Mouse (Mus musculus) kidney, adult 2 months (tissue): ENCODE results near the gene Myl7.

ENCODE experiments used
- CTCF ChIP-seq: fragments of 200-500 bp; conservative IDR thresholded peaks from 2 replicates; pipeline ENCODE4 v1.5.1; 2011; ENCODE audit warnings: low read depth, mild to moderate bottlenecking, control low read depth, low read length, moderate library complexity, mixed read lengths; ENCODE audit not compliant: insufficient read depth, insufficient read length
- POLR2A ChIP-seq: fragments of 200-500 bp; IDR thresholded peaks from one replicate; pipeline ENCODE4 v1.6.1; 2011; ENCODE audit warnings: low read depth, low read length, control low read depth

GRCm38 (mm10) chr11:5849316-5849715, 49.3 kb downstream of the Myl7 start:
- TF ChIP-seq POLR2A (no peak), CTCF (no peak)
